Mouse (Mus musculus): ENCODE measurements around the gene Rad51ap1. TPM values are rescaled to one million over a fixed set of nuclear protein-coding genes. Genes with fewer than 3 reads are reported as not detected.

The Rad51ap1 gene
- polyA plus RNA-seq, 1 experiment from 2014 or later = 11.5 TPM

- H3K27ac ChIP-seq (ENCODE audit: low read depth, low read length) = no peak overlapping the region
- no peak for TF ChIP-seq CTCF (IDR thresholded peaks at IDR 0.05; ENCODE audit: low read depth)
- ATAC-seq = no peak
These were observed 62.3 kb downstream of the Rad51ap1 start for GRCm38 (mm10) chr6:126877118-126877517.

More at GRCm38 (mm10) chr6:126877118-126877517, 62.3 kb downstream of the Rad51ap1 start:
- Histone ChIP-seq H3K27me3 (replicated peaks; ENCODE audit: control insufficient read depth, insufficient read depth, low read length) (no peaks in the 10 kb centered on the region), H3K36me3 (ENCODE audit: control insufficient read depth, insufficient read depth) (no peaks in the 10 kb centered on the region), H3K4me2 (replicated peaks; ENCODE audit: low read depth) (no peak overlapping the region), H3K4me3 (ENCODE audit: low read depth, low read length) (no peak overlapping the region), H3K9ac (ENCODE audit: low read depth, low read length) (no peak overlapping the region), H3K9me3 (ENCODE audit: control insufficient read depth) (no peaks in the 10 kb centered on the region), H3K4me1 (replicated peaks; ENCODE audit: control insufficient read depth, insufficient read depth, low read length) (no peaks in the 10 kb centered on the region)
- 80% methylated on average over 8 of the region's 8 CpGs for WGBS

Other genes starting within 250 kb of the Rad51ap1 start
- gene Kcna6, start 198.9 kb downstream of the Rad51ap1 start, polyA plus RNA-seq (2015; fragmentation: Nextera tagmentation; extraction: Ambion mirVana) = 1.1 TPM in 2 replicates
- gene Ndufa9, start 90.5 kb downstream of the Rad51ap1 start, polyA plus RNA-seq (2015; fragmentation: Nextera tagmentation; extraction: Ambion mirVana) = 236 and 238 TPM in 2 replicates
- gene Akap3, start 86.5 kb downstream of the Rad51ap1 start, polyA plus RNA-seq (2015; fragmentation: Nextera tagmentation; extraction: Ambion mirVana) = not detected in 2 replicates
- not detected in 2 replicates for gene Dyrk4, start 17.7 kb downstream of the Rad51ap1 start, polyA plus RNA-seq (2015; fragmentation: Nextera tagmentation; extraction: Ambion mirVana)
- gene D6Wsu163e, start 375 bp upstream of the Rad51ap1 start, polyA plus RNA-seq (2015; fragmentation: Nextera tagmentation; extraction: Ambion mirVana) = 16.2 and 19.5 TPM in 2 replicates
- gene Fgf6, start 76.0 kb upstream of the Rad51ap1 start, polyA plus RNA-seq (2015; fragmentation: Nextera tagmentation; extraction: Ambion mirVana) = not detected in 2 replicates
- not detected in 2 replicates for gene Fgf23, start 133.3 kb upstream of the Rad51ap1 start, polyA plus RNA-seq (2015; fragmentation: Nextera tagmentation; extraction: Ambion mirVana)
- gene Tigar, start 170.0 kb upstream of the Rad51ap1 start, polyA plus RNA-seq (2015; fragmentation: Nextera tagmentation; extraction: Ambion mirVana) = 4.6 and 4.8 TPM in 2 replicates
- gene Ccnd2, start 212.6 kb upstream of the Rad51ap1 start, polyA plus RNA-seq (2015; fragmentation: Nextera tagmentation; extraction: Ambion mirVana) = 357 and 374 TPM in 2 replicates